Mouse (Mus musculus) erythroid progenitor cell, adult 5-6 weeks (primary cell): ENCODE measurements around the gene Rps8. TPM values are rescaled to one million over a fixed set of nuclear protein-coding genes. Genes with fewer than 3 reads are reported as not detected.

Experiments used
- ATAC-seq: replicated peaks from 2 replicates; pipeline ENCODE4 v1.8.0; 2016; ENCODE audit warnings: moderate number of reproducible peaks, mild to moderate bottlenecking, moderate TSS enrichment, inconsistent platforms; ENCODE audit not compliant: poor library complexity, low FRiP score, severe bottlenecking
- total RNA-seq, 2 experiments: library from RNA; stranded (forward) in 1 of 2; stranded (reverse) in 1 of 2; fragments of 150-400 nt in 1 of 2; fragments of 186-747, 209-891 nt in 1 of 2; gene quantifications; 2 replicates each; pipeline versions ENCODE4 v1.2.3 to v1.2.4; 2015 to 2017; ENCODE audit warnings: low replicate concordance in 2 of 2

Gene Rps8
- total RNA-seq, 2 experiments from 2014 or later: 328 to 1,437 TPM

- no peak for ATAC-seq
These were observed 50.9 kb downstream of the Rps8 start for GRCm38 (mm10) chr4:117105127-117105526.

- ATAC-seq: no peak
These were observed 51.4 kb downstream of the Rps8 start for GRCm38 (mm10) chr4:117104672-117105071.

Other genes starting within 250 kb of the Rps8 start
- gene Urod, start 161.8 kb downstream of the Rps8 start, total RNA-seq (2015; ENCODE audit: low replicate concordance): 568 and 832 TPM in 2 replicates
- 532 and 823 TPM in 2 replicates for gene Urod, start 161.8 kb downstream of the Rps8 start, total RNA-seq (2017; ENCODE audit: low replicate concordance)
- 9.0 and 9.2 TPM in 2 replicates for gene Hectd3, start 160.9 kb downstream of the Rps8 start, total RNA-seq (2015; ENCODE audit: low replicate concordance)
- 20.5 and 23.7 TPM in 2 replicates for gene Hectd3, start 160.9 kb downstream of the Rps8 start, total RNA-seq (2017; ENCODE audit: low replicate concordance)
- 5.0 and 7.9 TPM in 2 replicates for gene Eif2b3, start 136.8 kb downstream of the Rps8 start, total RNA-seq (2015; ENCODE audit: low replicate concordance)
- 7.8 and 9.6 TPM in 2 replicates for gene Eif2b3, start 136.8 kb downstream of the Rps8 start, total RNA-seq (2017; ENCODE audit: low replicate concordance)
- not detected in 2 replicates for gene Ptch2, start 60.2 kb downstream of the Rps8 start, total RNA-seq (2015; ENCODE audit: low replicate concordance)
- gene Ptch2, start 60.2 kb downstream of the Rps8 start, total RNA-seq (2017; ENCODE audit: low replicate concordance): 0.30 TPM in 1 of 2 replicates, not detected in the other
- gene Btbd19, start 30.5 kb downstream of the Rps8 start, total RNA-seq (2015; ENCODE audit: low replicate concordance): not detected in 2 replicates
- 1.2 and 5.1 TPM in 2 replicates for gene Btbd19, start 30.5 kb downstream of the Rps8 start, total RNA-seq (2017; ENCODE audit: low replicate concordance)
- not detected in 2 replicates for gene Tctex1d4, start 29.4 kb downstream of the Rps8 start, total RNA-seq (2015; ENCODE audit: low replicate concordance)
- not detected in 2 replicates for gene Tctex1d4, start 29.4 kb downstream of the Rps8 start, total RNA-seq (2017; ENCODE audit: low replicate concordance)
- not detected in 2 replicates for gene Plk3, start 22.3 kb downstream of the Rps8 start, total RNA-seq (2015; ENCODE audit: low replicate concordance)
- 0.51 and 0.61 TPM in 2 replicates for gene Plk3, start 22.3 kb downstream of the Rps8 start, total RNA-seq (2017; ENCODE audit: low replicate concordance)
- 67.8 and 92.6 TPM in 2 replicates for gene Kif2c, start 26.4 kb upstream of the Rps8 start, total RNA-seq (2015; ENCODE audit: low replicate concordance)
- gene Kif2c, start 26.4 kb upstream of the Rps8 start, total RNA-seq (2017; ENCODE audit: low replicate concordance): 69.3 and 112 TPM in 2 replicates
- gene Tmem53, start 95.7 kb upstream of the Rps8 start, total RNA-seq (2015; ENCODE audit: low replicate concordance): 8.4 TPM in 1 of 2 replicates, not detected in the other
- 0.39 TPM in 1 of 2 replicates, not detected in the other for gene Tmem53, start 95.7 kb upstream of the Rps8 start, total RNA-seq (2017; ENCODE audit: low replicate concordance)
- not detected in 2 replicates for gene Armh1, start 95.9 kb upstream of the Rps8 start, total RNA-seq (2015; ENCODE audit: low replicate concordance)
- gene Armh1, start 95.9 kb upstream of the Rps8 start, total RNA-seq (2017; ENCODE audit: low replicate concordance): not detected in 2 replicates